Comparison of ENCODE assay signal across 1 mouse cellular context in the genomic region with DNA sequence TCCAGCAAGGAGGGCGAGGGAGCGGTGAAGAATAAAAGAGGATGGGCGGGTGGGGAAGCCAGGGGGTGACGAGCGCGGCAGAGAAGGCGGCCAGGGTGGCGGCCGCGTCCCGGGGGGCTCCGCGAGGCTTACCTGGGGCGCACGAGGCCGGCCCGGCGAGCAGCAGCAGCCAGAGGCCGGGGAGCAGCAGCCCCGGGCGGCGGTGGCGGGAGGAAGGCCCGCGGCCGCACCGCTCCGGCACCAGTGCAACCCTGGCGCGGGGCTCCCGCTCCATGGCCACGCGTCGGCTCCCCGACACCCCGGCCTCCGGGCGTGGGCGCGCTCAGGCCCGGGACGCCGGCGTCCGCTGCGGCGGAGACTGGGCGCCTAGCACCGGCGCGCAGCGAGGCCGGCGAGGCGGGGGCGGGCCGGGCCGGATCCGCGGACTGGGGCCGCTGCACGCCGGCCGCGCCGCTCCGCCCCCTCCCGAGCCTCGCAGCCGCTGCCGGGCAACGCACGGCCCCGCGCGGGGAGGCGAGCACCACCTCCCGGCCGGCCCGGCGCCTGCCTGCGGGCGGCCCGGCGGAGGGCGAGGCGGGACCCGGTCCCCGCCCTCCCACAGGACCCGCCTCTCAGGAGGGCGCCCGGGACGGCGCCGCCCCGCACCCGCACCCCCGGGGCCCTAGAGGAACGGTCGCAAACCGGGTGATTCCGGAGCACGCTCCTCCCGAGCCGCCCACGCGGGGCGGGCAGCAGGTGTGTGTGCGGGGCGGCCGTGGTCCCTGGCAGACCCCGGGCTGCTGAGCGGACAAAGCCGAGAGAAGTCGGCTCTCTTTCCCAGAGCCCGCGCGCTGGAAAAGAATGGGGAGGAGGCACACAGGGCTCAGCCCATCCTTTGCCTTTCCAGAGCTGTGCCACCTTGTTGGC.
A peak's percentile ranks its signal among the peaks of the same experiment; 100 is the strongest.
TF ChIP-seq lines count a peak whose summit lies in the region.

Gene D630045J12Rik (minus strand): TSS at position 274 of the 906 bp plus-strand sequence.

TF ChIP-seq in CH12.LX, 34 proteins besides CTCF, POLR2A, EP300 and RAD21 (continued from another document):
- TF ChIP-seq ZMIZ1 (IDR thresholded peaks at IDR 0.05; ENCODE audit: low read depth, low read length) (no peak), PAX5 (IDR thresholded peaks at IDR 0.05; ENCODE audit: low read length) (no peak), TBP (conservative IDR thresholded peaks at IDR 0.05; ENCODE audit: low read depth, low read length) (no peak), MAX (IDR thresholded peaks at IDR 0.05; ENCODE audit: low read length) (no peak), SIN3A (IDR thresholded peaks at IDR 0.05; ENCODE audit: low read length) (no peak; the same call in 1 of the 2 replicates), NRF1 (IDR thresholded peaks at IDR 0.05; ENCODE audit: low read depth, low read length) (peak; percentile 44), E2F4 (IDR thresholded peaks at IDR 0.05; ENCODE audit: insufficient replicate concordance, low read depth, low read length) (no peak), MYC (IDR thresholded peaks at IDR 0.05; ENCODE audit: low read depth, low read length) (no peak), ZKSCAN1 (IDR thresholded peaks at IDR 0.05; ENCODE audit: borderline replicate concordance, low read depth, low read length) (no peak), NELFE (IDR thresholded peaks at IDR 0.05; ENCODE audit: low read depth, low read length) (no peak), MAFK (IDR thresholded peaks at IDR 0.05; ENCODE audit: insufficient replicate concordance, low read length) (no peak), KAT2A (IDR thresholded peaks at IDR 0.05; ENCODE audit: insufficient replicate concordance, low read length) (no peak), CHD2 (IDR thresholded peaks at IDR 0.05; ENCODE audit: low read length) (no peak), ETS1 (conservative IDR thresholded peaks at IDR 0.05; ENCODE audit: low read depth, low read length) (no peak), CHD1 (IDR thresholded peaks at IDR 0.05; ENCODE audit: low read depth, low read length) (no peak), UBTF (IDR thresholded peaks at IDR 0.05; ENCODE audit: low read depth, low read length) (peak; percentile 82), SMC3 (IDR thresholded peaks at IDR 0.05; ENCODE audit: low read depth, low read length) (peak; percentile 17), HCFC1 (IDR thresholded peaks at IDR 0.05; ENCODE audit: low read depth, low read length) (no peak), MEF2A (IDR thresholded peaks at IDR 0.05; ENCODE audit: borderline replicate concordance, low read depth, low read length) (no peak), GABPA (IDR thresholded peaks at IDR 0.05; ENCODE audit: insufficient replicate concordance, low read depth, low read length) (no peak), BHLHE40 (IDR thresholded peaks at IDR 0.05; ENCODE audit: low read depth, low read length) (no peak), USF2 (conservative IDR thresholded peaks at IDR 0.05; ENCODE audit: low read depth, low read length) (no peak), JUND (conservative IDR thresholded peaks at IDR 0.05; ENCODE audit: low read depth, low read length) (no peak)
TF ChIP-seq in CH12.LX: peak in this region for 4.
